Mouse (Mus musculus) stomach, embryonic 15.5 days (tissue): ENCODE data around the gene Cym. TPM values are rescaled to one million over a fixed set of nuclear protein-coding genes. Genes with fewer than 3 reads are reported as not detected.
A peak's percentile ranks its signal among the peaks of the same experiment; 100 is the strongest.

Experiments
- ATAC-seq: fragments of 200-750 bp; cut with Nextera tagmentation; 2 replicates; pipeline ENCODE4 v1.8.0; 2017; ENCODE audit warnings: low read depth, moderate number of reproducible peaks, moderate TSS enrichment; ENCODE audit not compliant: insufficient read depth, low FRiP score
- H3K27ac ChIP-seq: fragments of 300-500 bp; sonication (generic); 2 replicates; pipeline ENCODE4 v1.5.1; 2015; ENCODE audit warnings: mild to moderate bottlenecking, inconsistent platforms
- H3K27me3 ChIP-seq: fragments of 300-500 bp; sonication (generic); replicated peaks from 2 replicates; pipeline ENCODE4 v1.6.1; 2015; ENCODE audit warnings: inconsistent platforms
- H3K36me3 ChIP-seq: fragments of 300-500 bp; sonication (generic); 2 replicates; pipeline ENCODE4 v1.6.1; 2015; ENCODE audit warnings: inconsistent platforms
- H3K4me1 ChIP-seq: fragments of 300-500 bp; sonication (generic); 2 replicates; pipeline ENCODE4 v1.6.1; 2015; ENCODE audit warnings: inconsistent platforms
- H3K4me2 ChIP-seq: fragments of 300-500 bp; sonication (generic); 2 replicates; pipeline ENCODE4 v1.6.1; 2015; ENCODE audit warnings: mild to moderate bottlenecking, inconsistent platforms
- H3K4me3 ChIP-seq: fragments of 300-500 bp; sonication (generic); replicated peaks from 2 replicates; pipeline ENCODE4 v1.5.1; 2015; ENCODE audit warnings: inconsistent platforms
- H3K9ac ChIP-seq: fragments of 300-500 bp; sonication (generic); 2 replicates; pipeline ENCODE4 v1.6.1; 2015; ENCODE audit warnings: inconsistent platforms
- H3K9me3 ChIP-seq: fragments of 300-500 bp; sonication (generic); 2 replicates; pipeline ENCODE4 v1.6.1; 2016; ENCODE audit warnings: inconsistent platforms
- WGBS: fragments of 180-500 bp; shearing (Covaris S2); methylation state at CpG from one replicate; pipeline ENCODE4 v1.1.7; 2015; 5-methylcytosine and 5-hydroxymethylcytosine counted together
- polyA plus RNA-seq: library from polyadenylated mRNA; unstranded; fragments of >200 nt; fragmentation: Nextera tagmentation; extraction: Ambion mirVana; gene quantifications from 2 replicates; pipeline ENCODE4 v1.2.1, GENCODE M21; 2015

The Cym gene
- polyA plus RNA-seq, 1 experiment from 2014 or later: 3,013 TPM

GRCm38 (mm10) chr3:107241389-107242094 lies 20.0 kb upstream of the Cym start:
- no peaks in the 10 kb centered on the region for H3K36me3 ChIP-seq
- no peak overlapping the region for H3K27ac ChIP-seq
- no peaks in the 10 kb centered on the region for H3K27me3 ChIP-seq
- 56% methylated on average over 14 of the region's 14 CpGs for WGBS
- H3K4me2 ChIP-seq: no peak overlapping the region
- no peak overlapping the region for H3K4me3 ChIP-seq
- no peak for ATAC-seq
- no peak overlapping the region for H3K9ac ChIP-seq
- no peaks in the 10 kb centered on the region for H3K9me3 ChIP-seq
- no peaks in the 10 kb centered on the region for H3K4me1 ChIP-seq

- Histone ChIP-seq H3K4me2 (no peak within 1 kb of the TSS), H3K27ac (no peak within 1 kb of the TSS)
- 85% methylated on average over 9 of the region's 9 CpGs for WGBS
These were observed 18.1 kb upstream of the Cym start, which contains the start of gene Prok1 for GRCm38 (mm10) chr3:107239607-107240006. Prok1 (minus strand) TSS chr3:107239707.

GRCm38 (mm10) chr3:107238471-107238980 lies 17.0 kb upstream of the Cym start:
- Histone ChIP-seq H3K36me3 (no peaks in the 10 kb centered on the region), H3K4me1 (no peaks in the 10 kb centered on the region), H3K27ac (no peak overlapping the region), H3K4me2 (no peak overlapping the region), H3K27me3 (no peaks in the 10 kb centered on the region), H3K9ac (no peak overlapping the region), H3K4me3 (no peak overlapping the region), H3K9me3 (no peaks in the 10 kb centered on the region)
- no peak for ATAC-seq
- WGBS: 73% methylated on average over 8 of the region's 8 CpGs

More at GRCm38 (mm10) chr3:107239607-107240006, 18.1 kb upstream of the Cym start, which contains the start of gene Prok1:
- Histone ChIP-seq H3K4me1 (no peaks in the 10 kb centered on the region), H3K36me3 (no peaks in the 10 kb centered on the region), H3K9me3 (no peaks in the 10 kb centered on the region), H3K4me3 (no peak within 1 kb of the TSS), H3K9ac (no peak within 1 kb of the TSS), H3K27me3 (no peaks in the 10 kb centered on the region)
- ATAC-seq: no peak

GRCm38 (mm10) chr3:107238051-107238450 lies 16.5 kb upstream of the Cym start:
- no peak overlapping the region for H3K4me2 ChIP-seq
- 40% methylated on average over 2 of the region's 2 CpGs for WGBS
- H3K27ac ChIP-seq: no peak overlapping the region
- no peak for ATAC-seq
- H3K4me1 ChIP-seq: no peaks in the 10 kb centered on the region
- H3K4me3 ChIP-seq: no peak overlapping the region
- no peak overlapping the region for H3K9ac ChIP-seq
- H3K27me3 ChIP-seq: no peaks in the 10 kb centered on the region
- no peaks in the 10 kb centered on the region for H3K36me3 ChIP-seq
- no peaks in the 10 kb centered on the region for H3K9me3 ChIP-seq

GRCm38 (mm10) chr3:107233945-107234344 lies 12.4 kb upstream of the Cym start:
- no peak for ATAC-seq
- Histone ChIP-seq H3K9ac (no peak overlapping the region), H3K4me3 (no peak overlapping the region), H3K36me3 (no peaks in the 10 kb centered on the region), H3K27ac (no peak overlapping the region), H3K9me3 (no peaks in the 10 kb centered on the region), H3K4me1 (peaks cover 5% of the 10 kb centered on the region; the same call in 1 of the 2 replicates), H3K4me2 (no peak overlapping the region), H3K27me3 (no peaks in the 10 kb centered on the region)
- 36% methylated on average over 2 of the region's 2 CpGs for WGBS

- H3K27me3 ChIP-seq: no peaks in the 10 kb centered on the region
- no peak overlapping the region for H3K4me3 ChIP-seq
- H3K4me2 ChIP-seq: peak overlapping the region; percentile 36; the same call in 1 of the 2 replicates
- no peaks in the 10 kb centered on the region for H3K36me3 ChIP-seq
- H3K9me3 ChIP-seq: no peaks in the 10 kb centered on the region
- H3K9ac ChIP-seq: no peak overlapping the region
- peaks cover 5% of the 10 kb centered on the region; the same call in 1 of the 2 replicates for H3K4me1 ChIP-seq
- ATAC-seq: no peak
- no peak overlapping the region for H3K27ac ChIP-seq
- 7% methylated on average over 11 of the region's 11 CpGs for WGBS
These were observed 11.8 kb upstream of the Cym start for GRCm38 (mm10) chr3:107233351-107233813.

GRCm38 (mm10) chr3:107231202-107231601 lies 9.7 kb upstream of the Cym start:
- no peak for ATAC-seq
- no peaks in the 10 kb centered on the region for H3K9me3 ChIP-seq
- no peaks in the 10 kb centered on the region for H3K36me3 ChIP-seq
- H3K27ac ChIP-seq: no peak overlapping the region
- H3K4me2 ChIP-seq: no peak overlapping the region
- no peaks in the 10 kb centered on the region for H3K27me3 ChIP-seq
- peaks cover 5% of the 10 kb centered on the region; the same call in 1 of the 2 replicates for H3K4me1 ChIP-seq
- WGBS: 66% methylated on average over 4 of the region's 4 CpGs
- H3K4me3 ChIP-seq: no peak overlapping the region
- no peak overlapping the region for H3K9ac ChIP-seq

- H3K4me1 ChIP-seq: peaks cover 5% of the 10 kb centered on the region; the same call in 1 of the 2 replicates
- peak within 1 kb of the TSS; percentile 8; the same call in 1 of the 2 replicates for H3K4me2 ChIP-seq
- H3K27ac ChIP-seq: 0 out of 2 replicates have a peak within 1 kb of the TSS, but pooled peaks have one; percentile 0
- H3K27me3 ChIP-seq: no peaks in the 10 kb centered on the region
- 4% methylated on average over 1 of the region's 1 CpGs for WGBS
- ATAC-seq: no peak
- H3K36me3 ChIP-seq: no peaks in the 10 kb centered on the region
- no peak within 1 kb of the TSS for H3K9ac ChIP-seq
- no peaks in the 10 kb centered on the region for H3K9me3 ChIP-seq
- H3K4me3 ChIP-seq: no peak within 1 kb of the TSS
These were observed 9.0 kb upstream of the Cym start, which contains the start of gene A630076J17Rik for GRCm38 (mm10) chr3:107230527-107230926. A630076J17Rik (plus strand) TSS chr3:107230614.

- H3K4me2 ChIP-seq: no peak overlapping the region
- WGBS: 37% methylated on average over 5 of the region's 5 CpGs
These were observed 8.3 kb upstream of the Cym start for GRCm38 (mm10) chr3:107229822-107230221.

GRCm38 (mm10) chr3:107229221-107229620 lies 7.7 kb upstream of the Cym start:
- no peaks in the 10 kb centered on the region for H3K9me3 ChIP-seq
- ATAC-seq: no peak
- H3K4me2 ChIP-seq: no peak overlapping the region
- H3K27me3 ChIP-seq: no peaks in the 10 kb centered on the region
- no peaks in the 10 kb centered on the region for H3K36me3 ChIP-seq
- H3K4me1 ChIP-seq: peaks cover 5% of the 10 kb centered on the region; the same call in 1 of the 2 replicates
- no peak overlapping the region for H3K9ac ChIP-seq
- H3K4me3 ChIP-seq: no peak overlapping the region
- H3K27ac ChIP-seq: no peak overlapping the region
- 61% methylated on average over 5 of the region's 5 CpGs for WGBS

More at GRCm38 (mm10) chr3:107229822-107230221, 8.3 kb upstream of the Cym start:
- ATAC-seq: peak; percentile 93
- H3K27me3 ChIP-seq: no peaks in the 10 kb centered on the region
- H3K27ac ChIP-seq: no peak overlapping the region
- H3K4me3 ChIP-seq: no peak overlapping the region
- no peaks in the 10 kb centered on the region for H3K36me3 ChIP-seq
- H3K9me3 ChIP-seq: no peaks in the 10 kb centered on the region
- H3K9ac ChIP-seq: no peak overlapping the region
- H3K4me1 ChIP-seq: peaks cover 5% of the 10 kb centered on the region; the same call in 1 of the 2 replicates

- Histone ChIP-seq H3K9me3 (no peaks in the 10 kb centered on the region), H3K4me1 (peaks cover 5% of the 10 kb centered on the region; the same call in 1 of the 2 replicates), H3K9ac (no peak overlapping the region), H3K27ac (no peak overlapping the region), H3K27me3 (no peaks in the 10 kb centered on the region), H3K4me2 (no peak overlapping the region), H3K4me3 (no peak overlapping the region), H3K36me3 (no peaks in the 10 kb centered on the region)
- no peak for ATAC-seq
- 81% methylated on average over 5 of the region's 5 CpGs for WGBS
These were observed 4.3 kb upstream of the Cym start for GRCm38 (mm10) chr3:107225820-107226219.

- H3K36me3 ChIP-seq: no peaks in the 10 kb centered on the region
- H3K27me3 ChIP-seq: no peaks in the 10 kb centered on the region
- no peak overlapping the region for H3K4me3 ChIP-seq
- ATAC-seq: peak; percentile 57
- 62% methylated on average over 1 of the region's 1 CpGs for WGBS
- no peaks in the 10 kb centered on the region for H3K4me1 ChIP-seq
- H3K9ac ChIP-seq: no peak overlapping the region
- no peaks in the 10 kb centered on the region for H3K9me3 ChIP-seq
- H3K4me2 ChIP-seq: no peak overlapping the region
- H3K27ac ChIP-seq: no peak overlapping the region
These were observed 1.7 kb upstream of the Cym start for GRCm38 (mm10) chr3:107223230-107223629.
